Mouse (Mus musculus) liver, adult 2 months (tissue): Measurements from ENCODE around the gene C1qb.

Experiments
- CTCF ChIP-seq: fragments of 200-500 bp; IDR thresholded peaks from 2 replicates; pipeline ENCODE4 v1.5.1; 2011; ENCODE audit warnings: low read depth, low read length, control low read depth
- POLR2A ChIP-seq: fragments of 200-500 bp; IDR thresholded peaks from 2 replicates; pipeline ENCODE4 v1.6.1; 2011; ENCODE audit warnings: low read length, control low read depth; ENCODE audit not compliant: insufficient read depth; ENCODE audit errors: extremely low read depth

GRCm38 (mm10) chr4:136934746-136935613, 49.0 kb upstream of the C1qb start:
- TF ChIP-seq CTCF = no peak
- TF ChIP-seq POLR2A = no peak
